Mouse (Mus musculus) hindbrain, embryonic 15.5 days (tissue): ENCODE measurements around the gene Cabp1. TPM values are rescaled to one million over a fixed set of nuclear protein-coding genes. Genes with fewer than 3 reads are reported as not detected.
"Not testable (repeated sequence)": the region's sequence is repeated elsewhere in the genome, so short reads cannot be mapped to it uniquely, and the experiment has no call there.

Experiments
- ATAC-seq: fragments of 200-750 bp; cut with Nextera tagmentation; 2 replicates; pipeline ENCODE4 v1.8.0; 2017; ENCODE audit warnings: low read depth, moderate number of reproducible peaks, moderate TSS enrichment; ENCODE audit not compliant: low FRiP score
- H3K27ac ChIP-seq: fragments of 300-500 bp; sonication (generic); replicated peaks from 2 replicates; pipeline ENCODE4 v1.5.1; 2015; ENCODE audit warnings: mild to moderate bottlenecking, inconsistent platforms
- H3K27me3 ChIP-seq: fragments of 300-500 bp; sonication (generic); 2 replicates; pipeline ENCODE4 v1.6.1; 2015; ENCODE audit warnings: control low read depth, inconsistent platforms
- H3K36me3 ChIP-seq: fragments of 300-500 bp; sonication (generic); 2 replicates; pipeline ENCODE4 v1.6.1; 2015; ENCODE audit warnings: control low read depth, inconsistent platforms
- H3K4me1 ChIP-seq: fragments of 300-500 bp; sonication (generic); replicated peaks from 2 replicates; pipeline ENCODE4 v1.6.1; 2015; ENCODE audit warnings: control low read depth, inconsistent platforms
- H3K4me2 ChIP-seq: fragments of 300-500 bp; sonication (generic); 2 replicates; pipeline ENCODE4 v1.6.1; 2015; ENCODE audit warnings: moderate library complexity, mild to moderate bottlenecking, inconsistent platforms
- H3K4me3 ChIP-seq: fragments of 300-500 bp; sonication (generic); 2 replicates; pipeline ENCODE4 v1.5.1; 2015; ENCODE audit warnings: mild to moderate bottlenecking, inconsistent platforms
- H3K9ac ChIP-seq: fragments of 300-500 bp; sonication (generic); 2 replicates; pipeline ENCODE4 v1.6.1; 2015; ENCODE audit warnings: inconsistent platforms
- H3K9me3 ChIP-seq: fragments of 300-500 bp; sonication (generic); 2 replicates; pipeline ENCODE4 v1.6.1; 2016; ENCODE audit warnings: control low read depth, inconsistent platforms
- WGBS: fragments of 180-500 bp; shearing (Covaris S2); methylation state at CpG from one replicate; pipeline ENCODE4 v1.1.7; 2015; 5-methylcytosine and 5-hydroxymethylcytosine counted together
- polyA plus RNA-seq: library from polyadenylated mRNA; unstranded; fragments of >200 nt; fragmentation: Nextera tagmentation; extraction: Ambion mirVana; gene quantifications from 2 replicates; pipeline ENCODE4 v1.2.1, GENCODE M21; 2015

The Cabp1 gene
- polyA plus RNA-seq, 1 experiment from 2014 or later = 14.2 TPM

GRCm38 (mm10) chr5:115155831-115156230 lies 38.4 kb downstream of the Cabp1 start:
- Histone ChIP-seq H3K9ac (peak overlapping the region; percentile 15; the same call in 1 of the 2 replicates), H3K4me1 (peaks cover 60% of the 10 kb centered on the region), H3K36me3 (no peaks in the 10 kb centered on the region), H3K4me3 (peak overlapping the region; percentile 5), H3K9me3 (no peaks in the 10 kb centered on the region), H3K27me3 (no peaks in the 10 kb centered on the region), H3K4me2 (peak overlapping the region; percentile 92), H3K27ac (no peak overlapping the region)
- WGBS = 46% methylated on average over 5 of the region's 5 CpGs
- no peak for ATAC-seq

GRCm38 (mm10) chr5:115155156-115155631 lies 39.0 kb downstream of the Cabp1 start:
- H3K4me1 ChIP-seq = peaks cover 60% of the 10 kb centered on the region
- H3K9me3 ChIP-seq = no peaks in the 10 kb centered on the region
- ATAC-seq = no peak
- H3K27me3 ChIP-seq = no peaks in the 10 kb centered on the region
- H3K9ac ChIP-seq = no peak overlapping the region
- WGBS = 72% methylated on average over 13 of the region's 13 CpGs
- peak overlapping the region; percentile 8; the same call in 1 of the 2 replicates for H3K4me3 ChIP-seq
- peak overlapping the region; percentile 92 for H3K4me2 ChIP-seq
- peaks cover 5% of the 10 kb centered on the region for H3K36me3 ChIP-seq
- H3K27ac ChIP-seq = no peak overlapping the region

- H3K9ac ChIP-seq = no peak overlapping the region
- 68% methylated on average over 8 of the region's 8 CpGs for WGBS
Measured at GRCm38 (mm10) chr5:115152132-115152956, 41.8 kb downstream of the Cabp1 start.

GRCm38 (mm10) chr5:115151457-115151856 lies 42.7 kb downstream of the Cabp1 start:
- no peak for ATAC-seq
- Histone ChIP-seq H3K27ac (no peak overlapping the region), H3K9me3 (no peaks in the 10 kb centered on the region), H3K27me3 (no peaks in the 10 kb centered on the region), H3K4me3 (no peak overlapping the region), H3K4me2 (no peak overlapping the region), H3K9ac (no peak overlapping the region), H3K36me3 (peaks cover 34% of the 10 kb centered on the region), H3K4me1 (peaks cover 43% of the 10 kb centered on the region)
- WGBS = 86% methylated on average over 13 of the region's 13 CpGs

More at GRCm38 (mm10) chr5:115152132-115152956, 41.8 kb downstream of the Cabp1 start:
- H3K4me3 ChIP-seq = no peak overlapping the region
- no peak overlapping the region for H3K4me2 ChIP-seq
- H3K9me3 ChIP-seq = no peaks in the 10 kb centered on the region
- no peak for ATAC-seq
- no peak overlapping the region for H3K27ac ChIP-seq
- H3K36me3 ChIP-seq = peaks cover 27% of the 10 kb centered on the region
- no peaks in the 10 kb centered on the region for H3K27me3 ChIP-seq
- peaks cover 52% of the 10 kb centered on the region for H3K4me1 ChIP-seq

GRCm38 (mm10) chr5:115150991-115151390 lies 43.2 kb downstream of the Cabp1 start:
- H3K4me3 ChIP-seq = no peak overlapping the region
- H3K9me3 ChIP-seq = no peaks in the 10 kb centered on the region
- H3K4me2 ChIP-seq = no peak overlapping the region
- 85% methylated on average over 5 of the region's 5 CpGs for WGBS
- H3K4me1 ChIP-seq = peaks cover 39% of the 10 kb centered on the region
- ATAC-seq = no peak
- no peak overlapping the region for H3K9ac ChIP-seq
- no peak overlapping the region for H3K27ac ChIP-seq
- H3K27me3 ChIP-seq = no peaks in the 10 kb centered on the region
- peaks cover 37% of the 10 kb centered on the region for H3K36me3 ChIP-seq

- Histone ChIP-seq H3K27ac (no peak overlapping the region), H3K4me1 (peaks cover 27% of the 10 kb centered on the region), H3K36me3 (peaks cover 40% of the 10 kb centered on the region), H3K4me3 (no peak overlapping the region), H3K9ac (no peak overlapping the region), H3K27me3 (no peaks in the 10 kb centered on the region), H3K4me2 (no peak overlapping the region), H3K9me3 (no peaks in the 10 kb centered on the region)
- 94% methylated on average over 14 of the region's 14 CpGs for WGBS
- no peak for ATAC-seq
Measured at GRCm38 (mm10) chr5:115149675-115150459, 44.3 kb downstream of the Cabp1 start.

- not testable (repeated sequence) for H3K27me3 ChIP-seq, H3K27ac ChIP-seq, H3K4me3 ChIP-seq, H3K9ac ChIP-seq, H3K9me3 ChIP-seq, H3K4me2 ChIP-seq, ATAC-seq
- WGBS = no CpG with 5 or more reads among the region's 1 CpGs
- Histone ChIP-seq H3K36me3 (peaks cover 40% of the 10 kb centered on the region), H3K4me1 (peaks cover 18% of the 10 kb centered on the region)
Measured at GRCm38 (mm10) chr5:115148872-115149271, 45.3 kb downstream of the Cabp1 start.

GRCm38 (mm10) chr5:115148378-115148777 lies 45.8 kb downstream of the Cabp1 start:
- Histone ChIP-seq H3K36me3 (peaks cover 40% of the 10 kb centered on the region), H3K4me1 (peaks cover 18% of the 10 kb centered on the region), H3K27ac (no peak overlapping the region), H3K9ac (no peak overlapping the region), H3K27me3 (no peaks in the 10 kb centered on the region), H3K9me3 (no peaks in the 10 kb centered on the region), H3K4me2 (no peak overlapping the region), H3K4me3 (no peak overlapping the region)
- 94% methylated on average over 8 of the region's 8 CpGs for WGBS
- no peak for ATAC-seq

GRCm38 (mm10) chr5:115147388-115147787 lies 46.8 kb downstream of the Cabp1 start:
- Histone ChIP-seq H3K9ac (no peak overlapping the region), H3K27ac (no peak overlapping the region), H3K27me3 (no peaks in the 10 kb centered on the region), H3K4me2 (no peak overlapping the region), H3K4me3 (no peak overlapping the region), H3K9me3 (no peaks in the 10 kb centered on the region), H3K36me3 (peaks cover 40% of the 10 kb centered on the region), H3K4me1 (peaks cover 13% of the 10 kb centered on the region)
- no peak for ATAC-seq
- WGBS = 94% methylated on average over 3 of the region's 3 CpGs

GRCm38 (mm10) chr5:115146747-115147130 lies 47.4 kb downstream of the Cabp1 start:
- Histone ChIP-seq H3K4me2 (no peak overlapping the region), H3K9ac (no peak overlapping the region), H3K36me3 (peaks cover 40% of the 10 kb centered on the region), H3K4me1 (peaks cover 10% of the 10 kb centered on the region), H3K4me3 (no peak overlapping the region), H3K9me3 (no peaks in the 10 kb centered on the region), H3K27ac (no peak overlapping the region), H3K27me3 (no peaks in the 10 kb centered on the region)
- ATAC-seq = no peak

GRCm38 (mm10) chr5:115145976-115146746 lies 48.0 kb downstream of the Cabp1 start:
- H3K4me1 ChIP-seq = peaks cover 10% of the 10 kb centered on the region
- no peak overlapping the region for H3K9ac ChIP-seq
- no peak overlapping the region for H3K27ac ChIP-seq
- WGBS = 85% methylated on average over 6 of the region's 6 CpGs
- peaks cover 40% of the 10 kb centered on the region for H3K36me3 ChIP-seq
- no peak overlapping the region for H3K4me3 ChIP-seq
- H3K27me3 ChIP-seq = no peaks in the 10 kb centered on the region
- no peak for ATAC-seq
- H3K4me2 ChIP-seq = no peak overlapping the region
- no peaks in the 10 kb centered on the region for H3K9me3 ChIP-seq
